7 mouse cellular contexts compared by ENCODE assay signal in genomic region chr4:129286683-129287471, GRCm38 (mm10). TPM values are rescaled to one million over a fixed set of nuclear protein-coding genes. Genes with fewer than 3 reads are reported as not detected.
DNase-seq lines count a peak whose midpoint lies in the region; ATAC-seq and TF ChIP-seq lines count a peak whose summit lies in the region.

No protein-coding gene starts in this region.

- dilution Hi-C loops in CH12.LX (cut with MboI; ENCODE audit: extremely low pct_ligation_motif_present, extremely low pct_unique_long_range_greater_than_20kb, low sequenced_read_pairs), result no loop called here

- no peaks in the 10 kb centered on the region for H3K9me3 ChIP-seq in CH12.LX (replicated peaks; ENCODE audit: low read length)
- no peaks in the 10 kb centered on the region for H3K9me3 ChIP-seq in forebrain, embryonic 13.5 days (replicated peaks)
- H3K9me3 ChIP-seq in hindbrain, embryonic 14.5 days (ENCODE audit: control insufficient read depth, low read length), result no peaks in the 10 kb centered on the region
- no peaks in the 10 kb centered on the region for H3K9me3 ChIP-seq in midbrain, embryonic 11.5 days (ENCODE audit: control insufficient read depth, low read length)

- no peak overlapping the region for H3K27ac ChIP-seq in CH12.LX (ENCODE audit: insufficient read depth, low read depth)
- no peak overlapping the region for H3K27ac ChIP-seq in forebrain, embryonic 13.5 days
- H3K27ac ChIP-seq in hindbrain, embryonic 14.5 days, result no peak overlapping the region
- H3K27ac ChIP-seq in midbrain, embryonic 11.5 days (ENCODE audit: low read depth, low read length), result no peak overlapping the region

- in situ Hi-C loops in CH12.LX (cut with MboI; ENCODE audit: low pct_ligation_motif_present, low pct_unique_long_range_greater_than_20kb, low sequenced_read_pairs), result no loop called here

- H3K79me2 ChIP-seq in CH12.LX (replicated peaks; ENCODE audit: control insufficient read depth, extremely low read depth, insufficient read depth, poor library complexity, severe bottlenecking), result no peaks in the 10 kb centered on the region

- ATAC-seq in forebrain, embryonic 13.5 days, result peak; percentile 24; the same call in 1 of the 2 replicates
- peak; percentile 43 for ATAC-seq in hindbrain, embryonic 14.5 days (ENCODE audit: low FRiP score)
- ATAC-seq in midbrain, embryonic 11.5 days (ENCODE audit: low FRiP score), result peak; percentile 46; the same call in 1 of the 2 replicates

- TF ChIP-seq EP300 in CH12.LX (IDR thresholded peaks at IDR 0.05; ENCODE audit: low read length), result no peak

- H3K4me1 ChIP-seq in CH12.LX (ENCODE audit: control insufficient read depth in 1 of 2, insufficient read depth in 2 of 2), result peaks cover 3% of the 10 kb centered on the region in 2 experiments; a peak in 3 of 4 replicates
- peaks cover 18% of the 10 kb centered on the region for H3K4me1 ChIP-seq in forebrain, embryonic 13.5 days
- peaks cover 9% of the 10 kb centered on the region for H3K4me1 ChIP-seq in hindbrain, embryonic 14.5 days (replicated peaks; ENCODE audit: control insufficient read depth, insufficient read depth, low read length)
- peaks cover 11% of the 10 kb centered on the region for H3K4me1 ChIP-seq in midbrain, embryonic 11.5 days (ENCODE audit: control insufficient read depth, insufficient read depth, low read length)

- no peak for TF ChIP-seq RAD21 in CH12.LX (IDR thresholded peaks at IDR 0.05; ENCODE audit: low read depth, low read length)

- TF ChIP-seq CTCF in CH12.LX (conservative IDR thresholded peaks at IDR 0.05 in 1 of 2, IDR thresholded peaks at IDR 0.05 in 1 of 2; ENCODE audit: low read depth in 2 of 2, low read length in 2 of 2), result no peak

- peaks cover 9% of the 10 kb centered on the region for H3K27me3 ChIP-seq in CH12.LX (replicated peaks)
- peaks cover 24% of the 10 kb centered on the region for H3K27me3 ChIP-seq in forebrain, embryonic 13.5 days
- H3K27me3 ChIP-seq in hindbrain, embryonic 14.5 days (ENCODE audit: control insufficient read depth, insufficient read depth, low read length), result 0 out of 2 replicates have a peak, but pooled peaks cover 17% of the 10 kb centered on the region
- H3K27me3 ChIP-seq in midbrain, embryonic 11.5 days (ENCODE audit: control insufficient read depth, insufficient read depth, low read length), result peaks cover 18% of the 10 kb centered on the region

- DNase-seq in 3T3-L1 (ENCODE audit: low read depth, low spot score), result peak; percentile 70
- no peak for DNase-seq in CH12.LX (ENCODE audit: extremely low read depth)
- DNase-seq in hindbrain, embryonic 14.5 days (ENCODE audit: low spot score), result no peak
- DNase-seq in midbrain, embryonic 11.5 days (ENCODE audit: low spot score, missing footprints), result peak; percentile 91
- DNase-seq in frontal cortex, postnatal 36 days (ENCODE audit: low spot score in 2 of 2), result no peak
- DNase-seq in right cerebral cortex, adult 18-20 months, result no peak

- TF ChIP-seq POLR2A in CH12.LX (IDR thresholded peaks at IDR 0.05; ENCODE audit: low read depth, low read length), result no peak

- peak overlapping the region in 1 of 3 experiments; percentile 22 for H3K4me3 ChIP-seq in CH12.LX (replicated peaks in 1 of 3; ENCODE audit: low read depth in 2 of 3, low read length in 2 of 3, poor library complexity in 1 of 3)
- peak overlapping the region; percentile 47 for H3K4me3 ChIP-seq in forebrain, embryonic 13.5 days
- peak overlapping the region; percentile 46 for H3K4me3 ChIP-seq in hindbrain, embryonic 14.5 days (replicated peaks; ENCODE audit: low read length)
- peak overlapping the region; percentile 50 for H3K4me3 ChIP-seq in midbrain, embryonic 11.5 days (ENCODE audit: low read depth, low read length)

- H3K9ac ChIP-seq in CH12.LX (ENCODE audit: insufficient read depth, low read depth), result 0 out of 2 replicates have a peak overlapping the region, but pooled peaks have one; percentile 16
- peak overlapping the region; percentile 64 for H3K9ac ChIP-seq in forebrain, embryonic 13.5 days
- peak overlapping the region; percentile 63 for H3K9ac ChIP-seq in hindbrain, embryonic 14.5 days
- H3K9ac ChIP-seq in midbrain, embryonic 11.5 days (ENCODE audit: low read length), result peak overlapping the region; percentile 57

- H3K36me3 ChIP-seq in CH12.LX (replicated peaks in 1 of 2; ENCODE audit: control insufficient read depth in 1 of 2, insufficient read depth in 1 of 2, low read length in 1 of 2), result no peaks in the 10 kb centered on the region
- H3K36me3 ChIP-seq in forebrain, embryonic 13.5 days (ENCODE audit: poor library complexity, severe bottlenecking), result no peaks in the 10 kb centered on the region
- no peaks in the 10 kb centered on the region for H3K36me3 ChIP-seq in hindbrain, embryonic 14.5 days (replicated peaks; ENCODE audit: control insufficient read depth, insufficient read depth)
- no peaks in the 10 kb centered on the region for H3K36me3 ChIP-seq in midbrain, embryonic 11.5 days (ENCODE audit: control insufficient read depth, insufficient read depth, low read length)

- peak overlapping the region; percentile 93 for H3K4me2 ChIP-seq in CH12.LX (ENCODE audit: insufficient read depth, low read depth, poor library complexity, severe bottlenecking)
- peak overlapping the region; percentile 89 for H3K4me2 ChIP-seq in forebrain, embryonic 13.5 days
- H3K4me2 ChIP-seq in hindbrain, embryonic 14.5 days (replicated peaks), result peak overlapping the region; percentile 92
- peak overlapping the region; percentile 86 for H3K4me2 ChIP-seq in midbrain, embryonic 11.5 days

- 2% methylated on average over 27 of the region's 28 CpGs for WGBS in forebrain, embryonic 13.5 days
- WGBS in hindbrain, embryonic 14.5 days, result 4% methylated on average over 28 of the region's 28 CpGs
- 4% methylated on average over 28 of the region's 28 CpGs for WGBS in midbrain, embryonic 11.5 days

TF ChIP-seq in CH12.LX, 34 proteins besides CTCF, POLR2A, EP300 and RAD21:
- TF ChIP-seq TCF12 (IDR thresholded peaks at IDR 0.05; ENCODE audit: low read depth, low read length), result no peak
- TF ChIP-seq HCFC1 (IDR thresholded peaks at IDR 0.05; ENCODE audit: low read depth, low read length), result no peak
- no peak for TF ChIP-seq UBTF (IDR thresholded peaks at IDR 0.05; ENCODE audit: low read depth, low read length)
- TF ChIP-seq TBP (conservative IDR thresholded peaks at IDR 0.05; ENCODE audit: low read depth, low read length), result no peak

RNA-seq across cellular contexts. Expression of gene Sync, which starts 0.5 kb away (rescaled TPM):
- total RNA-seq in CH12.LX (2012; rRNA removed) (0.04 TPM in 1 of 2 replicates, not detected in the other), CH12.LX (2014; rRNA removed) (not detected in 2 replicates)
- 0.14 and 0.16 TPM in 2 replicates for polyA plus RNA-seq in CH12.LX (2012; ENCODE audit: insufficient read length, low read depth)
- 0.18 and 0.19 TPM in 2 replicates for polyA plus RNA-seq in forebrain, embryonic 13.5 days (2015; fragmentation: Nextera tagmentation; extraction: Ambion mirVana)
- polyA plus RNA-seq in hindbrain, embryonic 14.5 days (2014; fragmentation: Nextera tagmentation; extraction: Ambion mirVana), result 1.2 and 2.2 TPM in 2 replicates
- polyA plus RNA-seq in midbrain, embryonic 11.5 days (2014; fragmentation: Nextera tagmentation; extraction: Ambion mirVana), result 0.51 and 0.53 TPM in 2 replicates

RNA-seq across cellular contexts. Expression of gene C77080, which starts 25.7 kb away (rescaled TPM):
- total RNA-seq in CH12.LX (2012; rRNA removed), result 0.29 and 0.38 TPM in 2 replicates
- not detected in 2 replicates for total RNA-seq in CH12.LX (2014; rRNA removed)
- 0.68 and 1.1 TPM in 2 replicates for polyA plus RNA-seq in CH12.LX (2012; ENCODE audit: insufficient read length, low read depth)
- polyA plus RNA-seq in forebrain, embryonic 13.5 days (2015; fragmentation: Nextera tagmentation; extraction: Ambion mirVana), result 3.7 and 3.8 TPM in 2 replicates
- 5.8 and 7.0 TPM in 2 replicates for polyA plus RNA-seq in hindbrain, embryonic 14.5 days (2014; fragmentation: Nextera tagmentation; extraction: Ambion mirVana)
- polyA plus RNA-seq in midbrain, embryonic 11.5 days (2014; fragmentation: Nextera tagmentation; extraction: Ambion mirVana), result 3.3 and 3.7 TPM in 2 replicates

RNA-seq across cellular contexts. Expression of gene Rbbp4, which starts 48.3 kb away (rescaled TPM):
- total RNA-seq in CH12.LX (2012; rRNA removed) (41.4 and 44.1 TPM in 2 replicates), CH12.LX (2014; rRNA removed) (73.3 and 76.9 TPM in 2 replicates)
- 179 and 219 TPM in 2 replicates for polyA plus RNA-seq in CH12.LX (2012; ENCODE audit: insufficient read length, low read depth)
- polyA plus RNA-seq in forebrain, embryonic 13.5 days (2015; fragmentation: Nextera tagmentation; extraction: Ambion mirVana), result 534 and 564 TPM in 2 replicates
- polyA plus RNA-seq in hindbrain, embryonic 14.5 days (2014; fragmentation: Nextera tagmentation; extraction: Ambion mirVana), result 251 and 261 TPM in 2 replicates
- 561 and 604 TPM in 2 replicates for polyA plus RNA-seq in midbrain, embryonic 11.5 days (2014; fragmentation: Nextera tagmentation; extraction: Ambion mirVana)

RNA-seq across cellular contexts. Expression of gene Zbtb8os, which starts 48.6 kb away (rescaled TPM):
- 93.7 and 104 TPM in 2 replicates for total RNA-seq in CH12.LX (2012; rRNA removed)
- total RNA-seq in CH12.LX (2014; rRNA removed), result 124 and 134 TPM in 2 replicates
- polyA plus RNA-seq in CH12.LX (2012; ENCODE audit: insufficient read length, low read depth), result 135 and 157 TPM in 2 replicates
- polyA plus RNA-seq in forebrain, embryonic 13.5 days (2015; fragmentation: Nextera tagmentation; extraction: Ambion mirVana), result 33.8 and 36.2 TPM in 2 replicates
- 17.7 and 23.7 TPM in 2 replicates for polyA plus RNA-seq in hindbrain, embryonic 14.5 days (2014; fragmentation: Nextera tagmentation; extraction: Ambion mirVana)
- 42.7 and 45.0 TPM in 2 replicates for polyA plus RNA-seq in midbrain, embryonic 11.5 days (2014; fragmentation: Nextera tagmentation; extraction: Ambion mirVana)

Comparison
In these comparisons a context has a peak if more than half of its experiments do, and no peak if none do; other contexts are left out.
1. DNase-seq: peak in 3T3-L1 (single experiment) and midbrain, embryonic 11.5 days (single experiment); none in CH12.LX (single experiment), hindbrain, embryonic 14.5 days (single experiment), frontal cortex, postnatal 36 days (0 of 2) and right cerebral cortex, adult 18-20 months (single experiment).
2. Peak in every context shown above with its lines, with median percentiles within 50 percentile points of each other: H3K4me2 ChIP-seq, H3K9ac ChIP-seq and ATAC-seq.